16 mouse cellular contexts compared by ENCODE assay signal in the genomic region with DNA sequence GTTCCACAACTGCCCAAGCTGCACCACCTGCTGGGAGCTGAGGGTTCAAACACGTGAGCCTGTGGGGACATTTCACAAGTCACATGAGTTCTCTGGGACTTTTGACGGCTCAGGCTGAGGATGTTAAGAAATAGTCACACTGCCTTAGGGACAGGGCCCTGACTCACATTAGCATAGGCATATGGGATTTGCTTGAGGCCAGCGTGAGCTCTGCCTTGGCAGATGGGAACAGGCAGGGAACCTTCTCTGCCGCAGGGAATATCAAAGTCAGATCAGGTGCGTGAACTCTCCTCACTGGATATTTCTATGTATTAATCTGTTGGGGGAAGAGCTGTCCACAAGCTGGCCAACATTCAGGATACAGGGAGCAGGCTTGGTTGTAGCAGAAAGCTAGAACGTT. TPM values are rescaled to one million over a fixed set of nuclear protein-coding genes. Genes with fewer than 3 reads are reported as not detected.
"Had no signal": no experiment of that assay in that cellular context is flagged by ENCODE, and none has a peak within 500 bp of the region (broad histone marks: within the 10 kb centered on the region; RNA-seq: fewer than 3 reads in every experiment).

No protein-coding gene starts in this region.

- H3K9ac ChIP-seq: limb, embryonic 15.5 days; liver, embryonic 13.5 days; liver, postnatal 0 days; lung, embryonic 15.5 days had no signal

- H3K4me1 ChIP-seq: limb, embryonic 15.5 days; liver, embryonic 13.5 days; lung, embryonic 15.5 days; megakaryocyte, embryonic 14.5 days had no signal

- H3K9me3 ChIP-seq: limb, embryonic 15.5 days; lung, embryonic 15.5 days had no signal

- DNase-seq: kidney, adult 9 months; kidney, postnatal 36 days; layer of hippocampus, adult 9-11 months; liver, embryonic 13.5 days; liver, postnatal 0 days; lung, postnatal 14 days; thymus, postnatal 4 days had no signal

- H3K27ac ChIP-seq: kidney, postnatal 0 days; limb, embryonic 15.5 days; liver, embryonic 13.5 days; lung, embryonic 15.5 days; macrophage; stomach, postnatal 0 days had no signal

- H3K36me3 ChIP-seq: limb, embryonic 15.5 days; liver, embryonic 13.5 days; lung, embryonic 15.5 days had no signal

- H3K4me3 ChIP-seq: limb, embryonic 15.5 days; liver, embryonic 13.5 days; lung, embryonic 15.5 days; megakaryocyte, embryonic 14.5 days had no signal

- H3K27me3 ChIP-seq: limb, embryonic 15.5 days; liver, embryonic 13.5 days; lung, embryonic 15.5 days; megakaryocyte, embryonic 14.5 days had no signal

- H3K4me2 ChIP-seq: limb, embryonic 15.5 days; liver, embryonic 13.5 days; lung, embryonic 15.5 days; midbrain, embryonic 11.5 days had no signal

- ATAC-seq: liver, postnatal 0 days; midbrain, embryonic 16.5 days had no signal

RNA-seq across cellular contexts. Expression of a gene that starts 1.0 kb away (rescaled TPM):
- polyA plus RNA-seq: liver, embryonic 13.5 days; macrophage had no signal

RNA-seq across cellular contexts. Expression of a gene that starts 16.2 kb away (rescaled TPM):
- polyA plus RNA-seq: kidney, postnatal 0 days; limb, embryonic 11.5 days; limb, embryonic 15.5 days; liver, embryonic 13.5 days; liver, postnatal 0 days; lung, embryonic 15.5 days; macrophage; midbrain, embryonic 11.5 days; midbrain, embryonic 16.5 days; stomach, postnatal 0 days had no signal
